Mouse (Mus musculus) v-Abl transformed pro-B cells (cell line): ENCODE results near the gene Actn2.

Source experiments
- in situ Hi-C, 2 experiments: fragments of 400-800 bp; cut with MboI; formaldehyde crosslinking; loops; one replicate each; pipeline ENCODE4 v1.15.1; 2025; ENCODE audit not compliant: unreplicated experiment in 2 of 2

Gene Actn2

GRCm38 (mm10) chr13:12257391-12258380 lies 82.9 kb downstream of the Actn2 start, which contains the start of gene Mtr:
Gene Mtr (minus strand): TSS chr13:12258113.
- in situ Hi-C loops: loop anchor here (5.0 kb wide), 2 partner anchors 135 to 140 kb away; partner anchors contain the start of gene Heatr1 (in 1 of the 2)

- in situ Hi-C loops: loop anchor here (5.0 kb wide), 2 partner anchors 135 to 140 kb away; partner anchors contain the start of gene Heatr1 (in 1 of the 2)
Observed at GRCm38 (mm10) chr13:12256871-12257390, 83.6 kb downstream of the Actn2 start.

- in situ Hi-C loops: loop anchor here (5.0 kb wide), 2 partner anchors 136 to 141 kb away; partner anchors contain the start of gene Heatr1 (in 1 of the 2)
Observed at GRCm38 (mm10) chr13:12255911-12256705, 84.5 kb downstream of the Actn2 start.

- in situ Hi-C loops: no loop called here
Observed at GRCm38 (mm10) chr13:12250496-12250895, 90.1 kb downstream of the Actn2 start.

- in situ Hi-C loops: loop anchor here (25.0 kb wide), 2 partner anchors 663 to 1938 kb away; no protein-coding TSS in a partner anchor
Observed at GRCm38 (mm10) chr13:12249195-12249898, 91.2 kb downstream of the Actn2 start.

- in situ Hi-C loops: loop anchor here (25.0 kb wide), 2 partner anchors 666 to 1941 kb away; no protein-coding TSS in a partner anchor
Observed at GRCm38 (mm10) chr13:12245938-12246337, 94.6 kb downstream of the Actn2 start.

- in situ Hi-C loops: loop anchor here (25.0 kb wide), 2 partner anchors 668 to 1943 kb away; no protein-coding TSS in a partner anchor
Observed at GRCm38 (mm10) chr13:12243991-12244390, 96.6 kb downstream of the Actn2 start.

GRCm38 (mm10) chr13:12232141-12232540 lies 108.4 kb downstream of the Actn2 start:
- in situ Hi-C loops: loop anchor here (25.0 kb wide), 2 partner anchors 680 to 1955 kb away; no protein-coding TSS in a partner anchor

GRCm38 (mm10) chr13:12228248-12228647 lies 112.3 kb downstream of the Actn2 start:
- in situ Hi-C loops: loop anchor here (25.0 kb wide), 2 partner anchors 684 to 1959 kb away; no protein-coding TSS in a partner anchor

GRCm38 (mm10) chr13:12227606-12228005 lies 113.0 kb downstream of the Actn2 start:
- in situ Hi-C loops: loop anchor here (25.0 kb wide), 2 partner anchors 685 to 1960 kb away; no protein-coding TSS in a partner anchor
